Mouse (Mus musculus) embryonic fibroblast, embryonic 13.5 days (primary cell): ENCODE measurements around the gene Rragc.

Source experiments
- CTCF ChIP-seq: IDR thresholded peaks from 2 replicates; pipeline ENCODE4 v1.5.1; 2011; ENCODE audit warnings: mild to moderate bottlenecking, control low read depth, low read length, moderate library complexity, borderline replicate concordance; ENCODE audit not compliant: insufficient read depth
- POLR2A ChIP-seq: IDR thresholded peaks from 2 replicates; pipeline ENCODE4 v1.6.1; 2011; ENCODE audit warnings: low read depth, mild to moderate bottlenecking, control low read depth, low read length, moderate library complexity

- TF ChIP-seq CTCF (no peak), POLR2A (no peak)
These were observed 22.6 kb downstream of the Rragc start for GRCm38 (mm10) chr4:123939838-123940237.
